Mouse (Mus musculus) heart, postnatal 0 days (tissue): Measurements from ENCODE around the gene Traf4. TPM values are rescaled to one million over a fixed set of nuclear protein-coding genes. Genes with fewer than 3 reads are reported as not detected.
A peak's percentile ranks its signal among the peaks of the same experiment; 100 is the strongest.

Experiments
- ATAC-seq: fragments of 200-750 bp; cut with Nextera tagmentation; 2 replicates; pipeline ENCODE4 v1.8.0; 2017; ENCODE audit warnings: low read depth, moderate number of reproducible peaks, moderate library complexity; ENCODE audit not compliant: insufficient read depth
- DNase-seq: peaks from one replicate; pipeline ENCODE4 v3.0.0-alpha.2; 2016; ENCODE audit warnings: low spot score
- H3K27ac ChIP-seq: fragments of 300-500 bp; sonication (generic); 2 replicates; pipeline ENCODE4 v1.5.1; 2014; ENCODE audit warnings: low read depth, mild to moderate bottlenecking
- H3K27me3 ChIP-seq: fragments of 300-500 bp; sonication (generic); 2 replicates; pipeline ENCODE4 v1.6.1; 2014; ENCODE audit warnings: low read length, mixed read lengths; ENCODE audit not compliant: control insufficient read depth, insufficient read depth
- H3K36me3 ChIP-seq: fragments of 300-500 bp; sonication (generic); replicated peaks from 2 replicates; pipeline ENCODE4 v1.6.1; 2014; ENCODE audit warnings: low read length, mixed read lengths; ENCODE audit not compliant: control insufficient read depth, insufficient read depth
- H3K4me1 ChIP-seq: fragments of 300-500 bp; sonication (generic); 2 replicates; pipeline ENCODE4 v1.6.1; 2014; ENCODE audit warnings: antibody characterized with exemption; ENCODE audit not compliant: control insufficient read depth, insufficient read depth
- H3K4me2 ChIP-seq: fragments of 300-500 bp; sonication (generic); 2 replicates; pipeline ENCODE4 v1.6.1; 2014; ENCODE audit warnings: low read depth, mild to moderate bottlenecking, low read length, moderate library complexity
- H3K4me3 ChIP-seq: fragments of 300-500 bp; sonication (generic); 2 replicates; pipeline ENCODE4 v1.5.1; 2014; ENCODE audit warnings: low read depth, low read length
- H3K9ac ChIP-seq: fragments of 300-500 bp; sonication (generic); replicated peaks from 2 replicates; pipeline ENCODE4 v1.6.1; 2014; ENCODE audit warnings: low read depth, low read length, mixed read lengths
- H3K9me3 ChIP-seq: fragments of 300-500 bp; sonication (generic); replicated peaks from 2 replicates; pipeline ENCODE4 v1.6.1; 2016; ENCODE audit warnings: low read length; ENCODE audit not compliant: control insufficient read depth
- CTCF ChIP-seq: IDR thresholded peaks from 2 replicates; pipeline ENCODE4 v1.5.1; 2016; ENCODE audit warnings: antibody characterized with exemption, control low read depth, low read depth
- EP300 ChIP-seq: IDR thresholded peaks from 2 replicates; pipeline ENCODE4 v1.6.1; 2016; ENCODE audit warnings: antibody characterized with exemption, low read depth
- WGBS: fragments of 180-500 bp; shearing (Covaris S2); extraction: QIAGEN DNeasy Blood & Tissue Kit; methylation state at CpG from one replicate; pipeline ENCODE4 v1.1.7; 2014; 5-methylcytosine and 5-hydroxymethylcytosine counted together
- polyA plus RNA-seq: library from polyadenylated mRNA; unstranded; fragments of >200 nt; fragmentation: Nextera tagmentation; extraction: Ambion mirVana; gene quantifications from 2 replicates; pipeline ENCODE4 v1.2.1, GENCODE M21; 2015
- total RNA-seq: library from RNA; depleted of rRNA; stranded (reverse); fragments of >200 nt; gene quantifications from 2 replicates; pipeline ENCODE4 v1.2.3, GENCODE M21; 2014; ENCODE audit warnings: low replicate concordance; rRNA removed

The Traf4 gene
- total RNA-seq (25.1 and 42.6 TPM in 2 replicates), polyA plus RNA-seq (21.2 and 22.9 TPM in 2 replicates)

DNA sequence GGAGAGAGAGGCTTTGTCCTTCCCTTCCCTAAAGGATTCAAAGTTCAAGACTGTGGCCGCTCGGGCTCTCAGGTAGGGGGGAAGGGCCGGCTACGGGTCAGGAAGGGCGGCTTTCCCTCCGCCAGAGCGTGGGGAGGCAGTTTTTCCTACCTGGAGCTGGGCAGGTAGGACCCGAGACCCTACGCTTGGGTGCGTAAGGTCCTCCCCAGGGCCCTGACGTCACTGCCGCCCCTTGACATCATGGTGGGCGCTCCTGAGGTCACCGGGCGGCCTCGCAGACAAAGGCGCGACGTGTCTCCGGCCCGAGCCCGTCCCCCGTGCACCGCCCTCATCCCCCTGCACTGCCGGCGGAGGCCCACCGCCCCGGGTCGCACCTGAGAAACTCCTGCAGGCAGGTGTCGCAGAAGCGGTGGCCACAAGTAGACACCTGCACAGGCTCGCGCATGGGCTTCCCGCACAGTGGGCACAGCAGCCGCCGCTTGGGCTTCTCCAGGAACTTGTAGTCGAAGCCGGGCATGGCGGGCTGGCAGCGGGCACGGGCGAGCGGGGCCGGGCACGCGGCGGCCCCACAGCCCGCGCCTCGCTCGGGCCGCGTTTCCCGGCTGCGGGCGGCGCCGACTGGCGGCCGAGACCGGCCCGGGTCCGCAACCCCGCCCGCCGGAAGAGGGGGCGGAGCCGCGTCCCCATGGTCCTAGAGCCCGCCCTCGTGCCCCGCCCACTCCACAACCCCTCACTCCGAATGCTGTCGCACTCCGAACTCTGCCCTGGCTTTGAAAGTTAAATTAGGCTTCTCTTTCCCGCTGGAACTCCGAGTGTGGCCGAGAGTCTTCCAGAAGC, at the start of gene Traf4:
Traf4 (minus strand) TSS at position 666 of the 837 bp plus-strand sequence.
- Histone ChIP-seq H3K9me3 (no peaks in the 10 kb centered on the region), H3K27ac (peak within 1 kb of the TSS; percentile 95), H3K4me2 (peak within 1 kb of the TSS; percentile 95), H3K9ac (peak within 1 kb of the TSS; percentile 91), H3K4me3 (peak within 1 kb of the TSS; percentile 91), H3K27me3 (no peaks in the 10 kb centered on the region), H3K4me1 (peaks cover 31% of the 10 kb centered on the region), H3K36me3 (peaks cover 13% of the 10 kb centered on the region)
- DNase-seq (peak; percentile 78), ATAC-seq (peak; percentile 84)
- TF ChIP-seq CTCF, result 0 out of 2 replicates have a peak, but pooled peaks have one; percentile 6
- TF ChIP-seq EP300, result no peak
- under 1% methylated on average over 66 of the region's 78 CpGs for WGBS

DNA sequence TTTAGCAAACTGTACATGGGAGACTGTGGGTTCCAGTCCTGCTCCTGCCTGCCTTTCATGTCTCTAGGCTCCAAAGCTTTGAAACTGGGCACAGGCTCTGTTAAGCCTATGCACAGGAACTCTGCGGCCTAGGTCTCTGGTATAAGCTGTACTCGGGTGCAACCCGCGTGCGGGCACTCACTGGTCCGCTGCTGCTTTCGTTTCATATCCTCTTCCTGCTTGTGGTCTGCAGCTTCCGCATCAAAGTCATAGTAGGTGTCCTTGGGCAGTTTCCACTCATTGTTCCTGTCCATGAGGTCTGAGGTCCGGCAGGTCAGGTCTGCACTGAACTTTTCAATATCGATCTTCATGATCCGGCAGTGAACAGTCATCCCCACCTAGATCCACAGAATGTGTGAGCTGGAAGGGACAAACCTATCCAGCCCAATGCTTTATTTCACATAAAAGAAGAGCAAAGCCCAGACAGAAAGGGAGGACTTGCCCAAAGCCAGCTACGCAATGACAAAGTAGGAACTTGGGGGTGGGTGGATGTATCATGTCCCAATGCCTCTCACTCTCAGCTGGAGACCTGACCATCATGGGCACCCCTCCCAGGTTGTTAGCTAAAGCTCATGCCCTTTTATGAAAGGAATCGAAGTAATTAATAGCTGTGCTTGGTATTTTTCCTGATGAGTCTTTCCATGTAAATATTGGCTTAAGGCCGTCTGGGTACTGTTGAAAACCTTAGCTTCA, 47.9 kb upstream of the Traf4 start:
- H3K9ac ChIP-seq, result no peak overlapping the region
- H3K4me3 ChIP-seq, result no peak overlapping the region
- H3K4me2 ChIP-seq, result no peak overlapping the region
- H3K9me3 ChIP-seq, result no peaks in the 10 kb centered on the region
- H3K27me3 ChIP-seq, result no peaks in the 10 kb centered on the region
- TF ChIP-seq CTCF (no peak), EP300 (no peak)
- peaks cover 96% of the 10 kb centered on the region for H3K36me3 ChIP-seq
- ATAC-seq (no peak), DNase-seq (no peak)
- 89% methylated on average over 14 of the region's 14 CpGs for WGBS
- no peaks in the 10 kb centered on the region for H3K4me1 ChIP-seq
- H3K27ac ChIP-seq, result no peak overlapping the region

GRCm38 (mm10) chr11:78211513-78211912, 46.1 kb upstream of the Traf4 start:
- ATAC-seq, result no peak
- WGBS, result 86% methylated on average over 5 of the region's 5 CpGs

DNA sequence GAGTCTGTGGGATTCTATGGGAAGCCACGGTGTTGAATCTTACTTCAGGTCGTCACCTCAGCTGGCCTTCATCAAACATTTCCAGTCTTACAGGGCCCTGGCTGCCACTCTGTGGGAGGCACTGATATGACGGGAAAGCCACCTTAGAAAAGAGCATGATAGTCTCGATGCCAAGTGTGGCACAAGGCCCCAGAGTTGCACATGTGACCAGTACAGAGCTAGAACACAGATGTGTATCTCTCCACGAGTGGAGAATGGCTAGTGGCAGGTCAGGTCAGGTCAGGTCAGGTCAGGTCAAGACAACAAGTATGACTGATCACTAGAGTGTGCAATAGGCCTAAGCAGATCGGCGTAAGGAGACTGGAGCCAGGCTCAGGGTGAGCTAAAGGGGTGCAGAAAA, 45.2 kb upstream of the Traf4 start:
- Histone ChIP-seq H3K4me2 (no peak overlapping the region), H3K36me3 (peaks cover 96% of the 10 kb centered on the region), H3K9ac (no peak overlapping the region), H3K4me3 (no peak overlapping the region), H3K27ac (no peak overlapping the region), H3K4me1 (no peaks in the 10 kb centered on the region), H3K27me3 (no peaks in the 10 kb centered on the region), H3K9me3 (no peaks in the 10 kb centered on the region)
- TF ChIP-seq CTCF, result no peak
- TF ChIP-seq EP300, result no peak
- ATAC-seq, result no peak
- DNase-seq, result no peak
- 66% methylated on average over 7 of the region's 7 CpGs for WGBS

More at GRCm38 (mm10) chr11:78211513-78211912, 46.1 kb upstream of the Traf4 start:
- no peak overlapping the region for H3K27ac ChIP-seq
- no peaks in the 10 kb centered on the region for H3K4me1 ChIP-seq
- no peaks in the 10 kb centered on the region for H3K9me3 ChIP-seq
- TF ChIP-seq EP300 (no peak), CTCF (no peak)
- no peak overlapping the region for H3K9ac ChIP-seq
- peaks cover 96% of the 10 kb centered on the region for H3K36me3 ChIP-seq
- H3K4me3 ChIP-seq, result no peak overlapping the region
- DNase-seq, result no peak
- H3K27me3 ChIP-seq, result no peaks in the 10 kb centered on the region
- no peak overlapping the region for H3K4me2 ChIP-seq

- Histone ChIP-seq H3K9me3 (no peaks in the 10 kb centered on the region), H3K4me1 (no peaks in the 10 kb centered on the region), H3K4me3 (no peak overlapping the region), H3K36me3 (peaks cover 93% of the 10 kb centered on the region), H3K27me3 (no peaks in the 10 kb centered on the region), H3K27ac (no peak overlapping the region), H3K4me2 (no peak overlapping the region), H3K9ac (no peak overlapping the region)
- TF ChIP-seq EP300 (no peak), CTCF (no peak)
- DNase-seq, result no peak
- WGBS, result 92% methylated on average over 6 of the region's 6 CpGs
- ATAC-seq, result no peak
Measured at GRCm38 (mm10) chr11:78209886-78210285, 44.5 kb upstream of the Traf4 start.
